Mouse (Mus musculus): ENCODE measurements at regions not wholly inside any gene's neighbourhood (a gene's known extent, or its start where the extent isn't known, plus 50 kb on each side); places are given as distances from the start of the nearest gene placed in this dataset.

GRCm38 (mm10) chr1:35588939-35589338 is 479.3 kb upstream of the Hs6st1 start:
- TF ChIP-seq POLR2A (IDR thresholded peaks at IDR 0.05; ENCODE audit: low read depth, low read length): no peak
- TF ChIP-seq CTCF (conservative IDR thresholded peaks at IDR 0.05; ENCODE audit: insufficient read depth, insufficient read length, low read depth, low read length): no peak

All from kidney, adult 2 months (tissue).